Mouse (Mus musculus) gastrocnemius, adult 2 months (tissue): ENCODE data around the gene Wnt7b. TPM values are rescaled to one million over a fixed set of nuclear protein-coding genes. Genes with fewer than 3 reads are reported as not detected.

Experiments
- DNase-seq: peaks from one replicate; pipeline ENCODE4 v3.0.0; 2022
- H3K27ac ChIP-seq: fragments of 200-600 bp; 2 replicates; pipeline ENCODE4 v1.8.1; 2022; ENCODE audit warnings: mild to moderate bottlenecking
- H3K4me3 ChIP-seq: fragments of 200-600 bp; 2 replicates; pipeline ENCODE4 v1.8.1; 2022; ENCODE audit warnings: mild to moderate bottlenecking, moderate library complexity
- CTCF ChIP-seq: fragments of 200-600 bp; IDR thresholded peaks from 2 replicates; pipeline ENCODE4 v1.8.1; 2022; ENCODE audit warnings: antibody characterized with exemption, mild to moderate bottlenecking, moderate library complexity
- intact Hi-C: fragments of 180-260 bp; cut with DNase I; formaldehyde crosslinking; loops from one replicate; pipeline ENCODE4 v1.15.1; 2025
- total RNA-seq, 2 experiments: library from RNA; stranded (reverse); gene quantifications; 2 replicates each; pipeline ENCODE4 v1.2.3; 2021

The Wnt7b gene
- total RNA-seq, 2 experiments from 2014 or later = not detected

- Histone ChIP-seq H3K4me3 (peak overlapping the region; percentile 47), H3K27ac (peak overlapping the region; percentile 92)
- peak; percentile 96 for TF ChIP-seq CTCF
- peak; percentile 91 for DNase-seq
- intact Hi-C loops = loop anchor here (1.0 to 5.0 kb wide), 3 partner anchors 62 to 257 kb away; no protein-coding TSS in a partner anchor
These were observed 28.4 kb upstream of the Wnt7b start for GRCm38 (mm10) chr15:85610618-85611218.

- intact Hi-C loops = loop anchor here (1.0 to 5.0 kb wide), 3 partner anchors 62 to 257 kb away; no protein-coding TSS in a partner anchor
- no peak for TF ChIP-seq CTCF
These were observed 27.8 kb upstream of the Wnt7b start for GRCm38 (mm10) chr15:85610120-85610519.

GRCm38 (mm10) chr15:85609266-85610004, 27.2 kb upstream of the Wnt7b start:
- peak; percentile 41 for TF ChIP-seq CTCF
- DNase-seq = no peak
- no peak overlapping the region for H3K4me3 ChIP-seq
- intact Hi-C loops = loop anchor here (1.0 to 5.0 kb wide), 3 partner anchors 63 to 258 kb away; no protein-coding TSS in a partner anchor
- H3K27ac ChIP-seq = peak overlapping the region; percentile 92

More at GRCm38 (mm10) chr15:85610120-85610519, 27.8 kb upstream of the Wnt7b start:
- Histone ChIP-seq H3K27ac (peak overlapping the region; percentile 92), H3K4me3 (no peak overlapping the region)
- DNase-seq = no peak

- Histone ChIP-seq H3K4me3 (peak overlapping the region; percentile 51), H3K27ac (peak overlapping the region; percentile 82)
- intact Hi-C loops = no loop called here
- peak; percentile 61 for DNase-seq
- no peak for TF ChIP-seq CTCF
These were observed 23.8 kb upstream of the Wnt7b start for GRCm38 (mm10) chr15:85605962-85606610.

GRCm38 (mm10) chr15:85604938-85605337, 22.7 kb upstream of the Wnt7b start:
- no peak for TF ChIP-seq CTCF
- intact Hi-C loops = no loop called here
- no peak for DNase-seq
- Histone ChIP-seq H3K4me3 (no peak overlapping the region), H3K27ac (peak overlapping the region; percentile 82)

GRCm38 (mm10) chr15:85604507-85604906, 22.2 kb upstream of the Wnt7b start:
- TF ChIP-seq CTCF = no peak
- Histone ChIP-seq H3K4me3 (no peak overlapping the region), H3K27ac (peak overlapping the region; percentile 58)
- no peak for DNase-seq
- intact Hi-C loops = no loop called here

GRCm38 (mm10) chr15:85603422-85603821, 21.1 kb upstream of the Wnt7b start:
- TF ChIP-seq CTCF = no peak
- H3K27ac ChIP-seq = peak overlapping the region; percentile 58
- H3K4me3 ChIP-seq = no peak overlapping the region
- DNase-seq = peak; percentile 76
- intact Hi-C loops = no loop called here

- intact Hi-C loops = no loop called here
- H3K4me3 ChIP-seq = no peak overlapping the region
- TF ChIP-seq CTCF = no peak
- peak overlapping the region; percentile 58 for H3K27ac ChIP-seq
- no peak for DNase-seq
These were observed 20.5 kb upstream of the Wnt7b start for GRCm38 (mm10) chr15:85602733-85603132.

GRCm38 (mm10) chr15:85602021-85602420, 19.7 kb upstream of the Wnt7b start:
- DNase-seq = no peak
- no peak overlapping the region for H3K4me3 ChIP-seq
- peak overlapping the region; percentile 58 for H3K27ac ChIP-seq
- intact Hi-C loops = no loop called here
- TF ChIP-seq CTCF = no peak

GRCm38 (mm10) chr15:85601202-85601601, 18.9 kb upstream of the Wnt7b start:
- peak overlapping the region; percentile 92 for H3K27ac ChIP-seq
- TF ChIP-seq CTCF = no peak
- no peak for DNase-seq
- intact Hi-C loops = no loop called here
- no peak overlapping the region for H3K4me3 ChIP-seq

GRCm38 (mm10) chr15:85600696-85601094, 18.4 kb upstream of the Wnt7b start:
- Histone ChIP-seq H3K4me3 (no peak overlapping the region; the same call in 1 of the 2 replicates), H3K27ac (peak overlapping the region; percentile 92)
- DNase-seq = no peak
- intact Hi-C loops = no loop called here
- TF ChIP-seq CTCF = no peak

- H3K4me3 ChIP-seq = peak overlapping the region; percentile 29
- H3K27ac ChIP-seq = peak overlapping the region; percentile 92
- intact Hi-C loops = loop anchor here (1.0 to 2.0 kb wide), 2 partner anchors 110 to 269 kb away; no protein-coding TSS in a partner anchor
- no peak for TF ChIP-seq CTCF
- DNase-seq = peak; percentile 90
These were observed 17.8 kb upstream of the Wnt7b start for GRCm38 (mm10) chr15:85599887-85600695.
